Mouse (Mus musculus): ENCODE results near the gene Kif1c. TPM values are rescaled to one million over a fixed set of nuclear protein-coding genes. Genes with fewer than 3 reads are reported as not detected.
A peak's percentile ranks its signal among the peaks of the same experiment; 100 is the strongest.

The Kif1c gene
- total and polyA plus RNA-seq, 3 experiments: 19.8 to 21.7 TPM; not detected in 1

GRCm38 (mm10) chr11:70679361-70679760 lies 21.0 kb upstream of the Kif1c start:
- no peak for DNase-seq (ENCODE audit: low read depth, low spot score)
- H3K27ac ChIP-seq (ENCODE audit: control insufficient read depth, low read depth, low read length): no peak overlapping the region
- H3K27me3 ChIP-seq (ENCODE audit: control insufficient read depth in 1 of 2, insufficient read depth in 2 of 2, low read length in 2 of 2): no peaks in the 10 kb centered on the region
- TF ChIP-seq ETS1 (IDR thresholded peaks at IDR 0.05; ENCODE audit: low read depth, low read length) (no peak), MYC (IDR thresholded peaks at IDR 0.05; ENCODE audit: low read depth, low read length) (no peak), RCOR1 (IDR thresholded peaks at IDR 0.05; ENCODE audit: low read depth, low read length) (no peak), SMC3 (IDR thresholded peaks at IDR 0.05; ENCODE audit: low read depth, low read length) (no peak), POLR2AphosphoS2 (IDR thresholded peaks at IDR 0.05; ENCODE audit: low read length) (no peak), CHD1 (IDR thresholded peaks at IDR 0.05; ENCODE audit: low read depth, low read length) (no peak), MAFK (IDR thresholded peaks at IDR 0.05; ENCODE audit: borderline replicate concordance, low read depth, low read length) (no peak), NRF1 (IDR thresholded peaks at IDR 0.05; ENCODE audit: insufficient read depth, low read depth, low read length, poor library complexity, severe bottlenecking) (no peak), MXI1 (IDR thresholded peaks at IDR 0.05; ENCODE audit: low read depth, low read length) (no peak), E2F4 (IDR thresholded peaks at IDR 0.05; ENCODE audit: borderline replicate concordance, low read depth, low read length) (no peak), RAD21 (IDR thresholded peaks at IDR 0.05; ENCODE audit: low read depth, low read length) (no peak), BHLHE40 (IDR thresholded peaks at IDR 0.05; ENCODE audit: borderline replicate concordance, low read depth, low read length) (no peak), MYB (IDR thresholded peaks at IDR 0.05; ENCODE audit: low read depth, low read length) (no peak), ZC3H11A (IDR thresholded peaks at IDR 0.05; ENCODE audit: low read depth, low read length) (no peak), GATA1 (IDR thresholded peaks at IDR 0.05; ENCODE audit: low read depth, low read length) (no peak), UBTF (IDR thresholded peaks at IDR 0.05; ENCODE audit: borderline replicate concordance, insufficient read depth, low read depth, low read length) (no peak), CTCF (IDR thresholded peaks at IDR 0.05 in 2 of 3, conservative IDR thresholded peaks at IDR 0.05 in 1 of 3; ENCODE audit: control insufficient read depth in 1 of 3, insufficient read depth in 1 of 3, low read depth in 2 of 3, low read length in 3 of 3, poor library complexity in 1 of 3, severe bottlenecking in 1 of 3) (no peak), JUND (IDR thresholded peaks at IDR 0.05; ENCODE audit: low read depth, low read length) (no peak), ELF1 (IDR thresholded peaks at IDR 0.05; ENCODE audit: low read depth, low read length) (no peak), TAL1 (IDR thresholded peaks at IDR 0.05; ENCODE audit: low read length) (no peak)
- H3K9ac ChIP-seq (ENCODE audit: control insufficient read depth, low read depth, low read length, poor library complexity, severe bottlenecking): no peak overlapping the region
- H3K36me3 ChIP-seq (ENCODE audit: control insufficient read depth in 1 of 2, insufficient read depth in 2 of 2, low read length in 2 of 2): peaks cover 0 to 5% of the 10 kb centered on the region in 2 experiments; a peak in 2 of 4 replicates
- no peaks in the 10 kb centered on the region for H3K79me2 ChIP-seq (ENCODE audit: control insufficient read depth, insufficient read depth, low read length, poor library complexity)
- peaks cover 0 to 4% of the 10 kb centered on the region in 2 experiments; a peak in 3 of 4 replicates for H3K4me1 ChIP-seq (ENCODE audit: control insufficient read depth in 1 of 2, insufficient read depth in 2 of 2, low read length in 2 of 2)
- no peak overlapping the region for H3K4me3 ChIP-seq (ENCODE audit: control insufficient read depth in 1 of 2, insufficient read depth in 1 of 2, low read depth in 2 of 2, low read length in 2 of 2)
- no peaks in the 10 kb centered on the region for H3K9me3 ChIP-seq (replicated peaks; ENCODE audit: insufficient read depth, low read length)

GRCm38 (mm10) chr11:70679894-70680293 lies 20.5 kb upstream of the Kif1c start:
- peaks cover 0 to 4% of the 10 kb centered on the region in 2 experiments; a peak in 3 of 4 replicates for H3K4me1 ChIP-seq (ENCODE audit: control insufficient read depth in 1 of 2, insufficient read depth in 2 of 2, low read length in 2 of 2)
- no peak overlapping the region for H3K4me3 ChIP-seq (ENCODE audit: control insufficient read depth in 1 of 2, insufficient read depth in 1 of 2, low read depth in 2 of 2, low read length in 2 of 2)
- peak overlapping the region; percentile 49 for H3K27ac ChIP-seq (ENCODE audit: control insufficient read depth, low read depth, low read length)
- peak; percentile 95 for DNase-seq (ENCODE audit: low read depth, low spot score)
- H3K36me3 ChIP-seq (ENCODE audit: control insufficient read depth in 1 of 2, insufficient read depth in 2 of 2, low read length in 2 of 2): peaks cover 0 to 5% of the 10 kb centered on the region in 2 experiments; a peak in 2 of 4 replicates
- H3K79me2 ChIP-seq (ENCODE audit: control insufficient read depth, insufficient read depth, low read length, poor library complexity): no peaks in the 10 kb centered on the region
- no peaks in the 10 kb centered on the region for H3K27me3 ChIP-seq (ENCODE audit: control insufficient read depth in 1 of 2, insufficient read depth in 2 of 2, low read length in 2 of 2)
- TF ChIP-seq MEF2A (IDR thresholded peaks at IDR 0.05; ENCODE audit: extremely low read depth, insufficient replicate concordance, low read depth, low read length, poor library complexity, severe bottlenecking) (no peak), TCF12 (IDR thresholded peaks at IDR 0.05; ENCODE audit: low read depth, low read length) (no peak), EP300 (IDR thresholded peaks at IDR 0.05; ENCODE audit: low read depth in 1 of 2, low read length in 2 of 2) (peak in 1 of 2 experiments; percentile 67; a peak in 1 of 4 replicates), ZC3H11A (IDR thresholded peaks at IDR 0.05; ENCODE audit: low read depth, low read length) (no peak), TAL1 (IDR thresholded peaks at IDR 0.05; ENCODE audit: low read length) (0 out of 2 replicates have a peak, but pooled peaks have one; percentile 7), ZKSCAN1 (IDR thresholded peaks at IDR 0.05; ENCODE audit: low read depth, low read length) (no peak), JUND (IDR thresholded peaks at IDR 0.05; ENCODE audit: low read depth, low read length) (no peak), CHD1 (IDR thresholded peaks at IDR 0.05; ENCODE audit: low read depth, low read length) (no peak), UBTF (IDR thresholded peaks at IDR 0.05; ENCODE audit: borderline replicate concordance, insufficient read depth, low read depth, low read length) (no peak), CTCF (IDR thresholded peaks at IDR 0.05 in 2 of 3, conservative IDR thresholded peaks at IDR 0.05 in 1 of 3; ENCODE audit: control insufficient read depth in 1 of 3, insufficient read depth in 1 of 3, low read depth in 2 of 3, low read length in 3 of 3, poor library complexity in 1 of 3, severe bottlenecking in 1 of 3) (no peak), SIN3A (IDR thresholded peaks at IDR 0.05; ENCODE audit: low read length) (no peak), CHD2 (IDR thresholded peaks at IDR 0.05; ENCODE audit: low read length) (no peak), KAT2A (conservative IDR thresholded peaks at IDR 0.05; ENCODE audit: low read depth, low read length) (no peak), MYC (IDR thresholded peaks at IDR 0.05; ENCODE audit: low read depth, low read length) (0 out of 2 replicates have a peak, but pooled peaks have one; percentile 17), POLR2AphosphoS2 (IDR thresholded peaks at IDR 0.05; ENCODE audit: low read length) (no peak), ETS1 (IDR thresholded peaks at IDR 0.05; ENCODE audit: low read depth, low read length) (no peak), NRF1 (IDR thresholded peaks at IDR 0.05; ENCODE audit: insufficient read depth, low read depth, low read length, poor library complexity, severe bottlenecking) (0 out of 2 replicates have a peak, but pooled peaks have one; percentile 31), TBP (IDR thresholded peaks at IDR 0.05; ENCODE audit: low read depth, low read length) (peak; percentile 74), MAZ (IDR thresholded peaks at IDR 0.05; ENCODE audit: low read depth, low read length) (no peak)
- peak overlapping the region; percentile 24; the same call in 1 of the 2 replicates for H3K9ac ChIP-seq (ENCODE audit: control insufficient read depth, low read depth, low read length, poor library complexity, severe bottlenecking)
- H3K9me3 ChIP-seq (replicated peaks; ENCODE audit: insufficient read depth, low read length): no peaks in the 10 kb centered on the region
